Mouse (Mus musculus): ENCODE results near the gene Gm10644. TPM values are rescaled to one million over a fixed set of nuclear protein-coding genes. Genes with fewer than 3 reads are reported as not detected.

The Gm10644 gene
- total and polyA plus RNA-seq, 3 experiments: 1.3 to 1.9 (median 1.7) TPM

DNA sequence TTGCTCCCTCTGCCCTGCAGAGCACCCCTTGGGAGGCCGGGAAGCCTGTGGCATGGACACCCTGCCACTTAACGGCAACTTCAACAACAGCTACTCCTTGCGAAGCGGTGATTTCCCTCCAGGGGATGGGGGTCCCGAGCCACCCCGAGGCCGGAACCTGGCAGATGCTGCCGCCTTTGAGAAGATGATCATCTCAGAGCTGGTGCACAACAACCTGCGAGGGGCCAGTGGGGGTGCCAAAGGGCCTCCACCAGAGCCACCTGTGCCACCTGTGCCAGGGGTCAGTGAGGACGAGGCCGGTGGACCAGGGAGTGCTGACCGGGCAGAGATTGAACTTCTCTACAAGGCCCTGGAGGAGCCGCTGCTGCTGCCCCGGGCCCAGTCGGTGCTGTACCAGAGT lies 16.7 kb downstream of the Gm10644 start:
- intact Hi-C loops (cut with DNase I): no loop called here
- no peak overlapping the region for H3K4me3 ChIP-seq
- WGBS: 94% methylated on average over 15 of the region's 15 CpGs
- peak in 1 of 2 experiments; percentile 15 for DNase-seq
- TF ChIP-seq CTCF (IDR thresholded peaks at IDR 0.05) (no peak), EP300 (IDR thresholded peaks at IDR 0.05; ENCODE audit: insufficient read depth, low read depth, low read length) (no peak), POLR2A (IDR thresholded peaks at IDR 0.05; ENCODE audit: insufficient read depth, low read depth, low read length) (no peak)
- no peak overlapping the region for H3K9ac ChIP-seq (ENCODE audit: low read depth, low read length)
- no peak overlapping the region for H3K27ac ChIP-seq
- no peaks in the 10 kb centered on the region for H3K79me2 ChIP-seq (replicated peaks; ENCODE audit: control insufficient read depth, insufficient read depth, low read length)
- H3K4me1 ChIP-seq (ENCODE audit: control insufficient read depth, insufficient read depth, low read length): no peaks in the 10 kb centered on the region
- no peaks in the 10 kb centered on the region for H3K27me3 ChIP-seq (ENCODE audit: control insufficient read depth, insufficient read depth, low read length)
- H3K36me3 ChIP-seq (ENCODE audit: control insufficient read depth, insufficient read depth, low read length): no peaks in the 10 kb centered on the region

DNA sequence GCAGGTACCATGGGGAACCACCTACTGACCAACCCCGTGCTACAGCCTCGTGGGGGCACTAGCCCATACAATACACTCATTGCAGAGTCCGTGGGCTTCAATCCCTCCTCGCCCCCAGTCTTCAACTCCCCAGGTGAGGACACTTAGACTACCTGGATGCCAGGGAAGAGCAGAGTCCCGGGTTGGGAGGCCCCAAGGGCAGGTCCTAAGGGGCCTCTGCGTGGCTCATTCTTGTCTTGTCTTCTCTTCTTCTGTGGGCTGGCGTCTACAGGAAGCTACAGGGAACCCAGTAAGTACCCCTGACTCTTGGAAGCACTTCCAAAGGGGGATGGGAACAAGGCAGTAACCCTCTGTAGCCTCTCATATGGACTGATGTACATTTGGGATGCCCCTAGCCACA lies 17.4 kb downstream of the Gm10644 start:
- Histone ChIP-seq H3K27ac (no peak overlapping the region), H3K4me3 (no peak overlapping the region), H3K79me2 (replicated peaks; ENCODE audit: control insufficient read depth, insufficient read depth, low read length) (no peaks in the 10 kb centered on the region), H3K4me1 (ENCODE audit: control insufficient read depth, insufficient read depth, low read length) (no peaks in the 10 kb centered on the region), H3K27me3 (ENCODE audit: control insufficient read depth, insufficient read depth, low read length) (no peaks in the 10 kb centered on the region), H3K9ac (ENCODE audit: low read depth, low read length) (no peak overlapping the region), H3K36me3 (ENCODE audit: control insufficient read depth, insufficient read depth, low read length) (no peaks in the 10 kb centered on the region)
- WGBS: 93% methylated on average over 7 of the region's 7 CpGs
- TF ChIP-seq POLR2A (IDR thresholded peaks at IDR 0.05; ENCODE audit: insufficient read depth, low read depth, low read length) (no peak), EP300 (IDR thresholded peaks at IDR 0.05; ENCODE audit: insufficient read depth, low read depth, low read length) (no peak), CTCF (IDR thresholded peaks at IDR 0.05) (no peak)
- no peak for DNase-seq
- intact Hi-C loops (cut with DNase I): no loop called here

DNA sequence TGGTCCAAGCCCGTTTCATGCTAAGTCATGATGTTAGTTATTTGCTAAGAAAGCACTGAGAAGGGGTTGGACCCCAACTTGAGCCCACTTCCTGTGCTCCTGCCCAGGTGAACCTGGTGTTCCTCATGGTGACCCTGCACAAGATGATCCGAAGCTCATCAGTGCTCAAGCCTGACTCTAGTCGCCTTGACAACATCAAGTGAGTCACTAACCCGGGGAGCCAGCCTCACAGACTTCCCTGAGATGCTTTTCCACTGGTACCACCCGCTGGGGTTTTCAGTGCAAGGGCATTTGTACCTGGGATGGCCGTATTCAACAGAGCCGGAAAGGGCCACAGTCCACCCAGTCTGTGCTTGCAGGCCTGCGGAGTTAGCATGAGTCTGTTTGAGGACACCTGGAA lies 19.6 kb downstream of the Gm10644 start:
- Histone ChIP-seq H3K79me2 (replicated peaks; ENCODE audit: control insufficient read depth, insufficient read depth, low read length) (no peaks in the 10 kb centered on the region), H3K27me3 (ENCODE audit: control insufficient read depth, insufficient read depth, low read length) (no peaks in the 10 kb centered on the region), H3K4me3 (no peak overlapping the region), H3K4me1 (ENCODE audit: control insufficient read depth, insufficient read depth, low read length) (no peaks in the 10 kb centered on the region), H3K27ac (no peak overlapping the region), H3K9ac (ENCODE audit: low read depth, low read length) (no peak overlapping the region), H3K36me3 (ENCODE audit: control insufficient read depth, insufficient read depth, low read length) (no peaks in the 10 kb centered on the region)
- DNase-seq: peak in 1 of 2 experiments; percentile 11
- 90% methylated on average over 8 of the region's 8 CpGs for WGBS
- TF ChIP-seq EP300 (IDR thresholded peaks at IDR 0.05; ENCODE audit: insufficient read depth, low read depth, low read length): no peak
- no peak for TF ChIP-seq CTCF (IDR thresholded peaks at IDR 0.05)
- no peak for TF ChIP-seq POLR2A (IDR thresholded peaks at IDR 0.05; ENCODE audit: insufficient read depth, low read depth, low read length)
- intact Hi-C loops (cut with DNase I): no loop called here

DNA sequence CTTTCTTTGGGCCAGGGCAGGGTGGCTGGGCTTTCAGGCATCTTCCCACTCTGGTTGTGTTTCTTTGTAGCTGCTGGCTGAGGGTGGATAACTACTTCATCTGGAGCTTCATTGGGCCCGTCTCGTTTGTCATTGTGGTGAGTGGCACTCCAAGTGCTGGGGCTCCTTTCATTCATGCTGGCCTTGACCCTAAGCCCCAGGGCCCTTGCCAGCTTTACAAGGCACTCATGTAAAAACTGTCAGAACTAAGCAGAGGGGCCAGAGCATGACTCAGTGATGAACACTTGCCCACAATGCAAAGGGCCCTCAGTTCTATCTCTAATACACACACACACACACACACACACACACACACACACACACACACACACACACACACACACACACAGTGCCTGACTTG lies 20.0 kb downstream of the Gm10644 start:
- no peak overlapping the region for H3K9ac ChIP-seq (ENCODE audit: low read depth, low read length)
- no peaks in the 10 kb centered on the region for H3K36me3 ChIP-seq (ENCODE audit: control insufficient read depth, insufficient read depth, low read length)
- H3K4me1 ChIP-seq (ENCODE audit: control insufficient read depth, insufficient read depth, low read length): no peaks in the 10 kb centered on the region
- intact Hi-C loops (cut with DNase I): no loop called here
- no peak for DNase-seq
- H3K27ac ChIP-seq: no peak overlapping the region
- 92% methylated on average over 2 of the region's 2 CpGs for WGBS
- H3K79me2 ChIP-seq (replicated peaks; ENCODE audit: control insufficient read depth, insufficient read depth, low read length): no peaks in the 10 kb centered on the region
- no peak overlapping the region for H3K4me3 ChIP-seq
- H3K27me3 ChIP-seq (ENCODE audit: control insufficient read depth, insufficient read depth, low read length): no peaks in the 10 kb centered on the region
- TF ChIP-seq EP300 (IDR thresholded peaks at IDR 0.05; ENCODE audit: insufficient read depth, low read depth, low read length) (no peak), POLR2A (IDR thresholded peaks at IDR 0.05; ENCODE audit: insufficient read depth, low read depth, low read length) (no peak), CTCF (IDR thresholded peaks at IDR 0.05) (no peak)

DNA sequence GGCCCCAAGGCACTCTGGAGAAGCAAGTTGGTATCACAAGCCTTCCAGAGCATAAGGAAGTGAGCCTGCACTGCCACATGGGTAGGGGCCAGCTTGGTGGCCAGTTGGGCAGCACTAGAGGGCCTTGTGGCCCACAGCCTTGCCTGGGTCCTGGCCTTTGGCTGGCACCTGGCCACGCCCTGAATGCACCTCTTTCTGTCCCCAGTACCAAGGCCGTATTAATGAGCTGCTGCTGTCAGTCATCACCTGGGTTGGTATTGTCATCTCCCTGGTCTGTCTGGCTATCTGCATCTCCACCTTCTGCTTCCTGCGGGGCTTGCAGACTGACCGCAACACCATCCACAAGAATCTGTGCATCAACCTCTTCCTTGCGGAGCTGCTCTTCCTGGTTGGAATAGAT lies 20.8 kb downstream of the Gm10644 start:
- TF ChIP-seq EP300 (IDR thresholded peaks at IDR 0.05; ENCODE audit: insufficient read depth, low read depth, low read length) (no peak), CTCF (IDR thresholded peaks at IDR 0.05) (no peak), POLR2A (IDR thresholded peaks at IDR 0.05; ENCODE audit: insufficient read depth, low read depth, low read length) (no peak)
- no peak overlapping the region for H3K9ac ChIP-seq (ENCODE audit: low read depth, low read length)
- no peaks in the 10 kb centered on the region for H3K4me1 ChIP-seq (ENCODE audit: control insufficient read depth, insufficient read depth, low read length)
- intact Hi-C loops (cut with DNase I): no loop called here
- no peak overlapping the region for H3K4me3 ChIP-seq
- H3K36me3 ChIP-seq (ENCODE audit: control insufficient read depth, insufficient read depth, low read length): no peaks in the 10 kb centered on the region
- DNase-seq: peak in 1 of 2 experiments; percentile 15
- H3K27me3 ChIP-seq (ENCODE audit: control insufficient read depth, insufficient read depth, low read length): no peaks in the 10 kb centered on the region
- H3K27ac ChIP-seq: no peak overlapping the region
- no peaks in the 10 kb centered on the region for H3K79me2 ChIP-seq (replicated peaks; ENCODE audit: control insufficient read depth, insufficient read depth, low read length)
- 84% methylated on average over 5 of the region's 5 CpGs for WGBS

DNA sequence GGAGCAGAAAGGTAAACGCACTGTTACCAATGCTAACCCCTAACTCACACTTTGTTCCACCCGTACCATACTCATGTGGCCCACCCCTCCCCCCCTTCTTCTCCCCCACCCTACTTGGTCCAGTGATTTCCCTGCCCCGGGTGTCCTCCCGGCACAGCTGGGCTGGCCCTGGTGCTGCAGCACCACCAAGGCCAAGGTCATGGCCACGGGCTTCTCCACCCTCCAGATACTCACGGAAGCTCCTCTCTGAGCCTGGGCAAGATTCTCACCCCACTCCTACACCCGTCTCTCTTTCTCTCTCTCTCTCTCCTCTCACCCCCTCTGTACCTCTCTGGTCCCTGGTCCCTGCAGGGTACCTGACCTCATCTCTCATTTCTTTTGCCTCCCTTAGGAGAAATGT lies 28.7 kb downstream of the Gm10644 start:
- no peak for DNase-seq
- intact Hi-C loops (cut with DNase I): no loop called here
- Histone ChIP-seq H3K4me3 (no peak overlapping the region), H3K27ac (no peak overlapping the region), H3K9ac (ENCODE audit: low read depth, low read length) (no peak overlapping the region), H3K79me2 (replicated peaks; ENCODE audit: control insufficient read depth, insufficient read depth, low read length) (no peaks in the 10 kb centered on the region), H3K27me3 (ENCODE audit: control insufficient read depth, insufficient read depth, low read length) (no peaks in the 10 kb centered on the region), H3K4me1 (ENCODE audit: control insufficient read depth, insufficient read depth, low read length) (no peaks in the 10 kb centered on the region), H3K36me3 (ENCODE audit: control insufficient read depth, insufficient read depth, low read length) (no peaks in the 10 kb centered on the region)
- WGBS: 68% methylated on average over 7 of the region's 7 CpGs
- TF ChIP-seq POLR2A (IDR thresholded peaks at IDR 0.05; ENCODE audit: insufficient read depth, low read depth, low read length): no peak
- TF ChIP-seq CTCF (IDR thresholded peaks at IDR 0.05): no peak
- TF ChIP-seq EP300 (IDR thresholded peaks at IDR 0.05; ENCODE audit: insufficient read depth, low read depth, low read length): no peak

Measured in heart, adult 2 months (tissue).